Mouse (Mus musculus) testis, adult 2 months (tissue): ENCODE measurements around the gene Taar5. TPM values are rescaled to one million over a fixed set of nuclear protein-coding genes. Genes with fewer than 3 reads are reported as not detected.

Experiments used
- H3K27ac ChIP-seq: fragments of 200-500 bp; 2 replicates; pipeline ENCODE4 v1.5.1; 2012; ENCODE audit warnings: low read depth, low read length; ENCODE audit not compliant: control insufficient read depth, insufficient read depth
- H3K27me3 ChIP-seq: fragments of 200-500 bp; 2 replicates; pipeline ENCODE4 v1.6.1; 2012; ENCODE audit warnings: mild to moderate bottlenecking, low read length, moderate library complexity; ENCODE audit not compliant: control insufficient read depth, insufficient read depth
- H3K36me3 ChIP-seq: fragments of 200-500 bp; 2 replicates; pipeline ENCODE4 v1.6.1; 2012; ENCODE audit warnings: mild to moderate bottlenecking, low read length; ENCODE audit not compliant: control insufficient read depth, insufficient read depth
- H3K4me1 ChIP-seq: fragments of 200-500 bp; 2 replicates; pipeline ENCODE4 v1.6.1; 2012; ENCODE audit warnings: low read length; ENCODE audit not compliant: control insufficient read depth, insufficient read depth
- H3K4me3 ChIP-seq: fragments of 200-500 bp; 2 replicates; pipeline ENCODE4 v1.5.1; 2012; ENCODE audit warnings: low read depth, mild to moderate bottlenecking, low read length, moderate library complexity, mixed read lengths; ENCODE audit not compliant: control insufficient read depth
- CTCF ChIP-seq: fragments of 200-500 bp; IDR thresholded peaks from 2 replicates; pipeline ENCODE4 v1.5.1; 2012; ENCODE audit warnings: low read depth, mild to moderate bottlenecking, inconsistent platforms, low read length, moderate library complexity; ENCODE audit not compliant: control insufficient read depth, insufficient read depth, insufficient replicate concordance
- POLR2A ChIP-seq: fragments of 200-500 bp; IDR thresholded peaks from 2 replicates; pipeline ENCODE4 v1.6.1; 2012; ENCODE audit warnings: low read depth, mild to moderate bottlenecking, inconsistent platforms, low read length, moderate library complexity; ENCODE audit not compliant: control insufficient read depth
- polyA plus RNA-seq: library from polyadenylated mRNA; depleted of rRNA; stranded (reverse); fragments of >200 nt; gene quantifications from 2 replicates; pipeline ENCODE4 v1.2.3, GENCODE M21; 2012; rRNA removed

Gene Taar5
- polyA plus RNA-seq: not detected in 2 replicates

GRCm38 (mm10) chr10:23970656-23971165 is at the start of gene Taar5:
Gene Taar5, plus strand, starts transcription at chr10:23970706.
- H3K4me1 ChIP-seq: no peaks in the 10 kb centered on the region
- TF ChIP-seq POLR2A: no peak
- no peaks in the 10 kb centered on the region for H3K27me3 ChIP-seq

GRCm38 (mm10) chr10:23922468-23922867 is 48.0 kb upstream of the Taar5 start:
- Histone ChIP-seq H3K4me1 (no peaks in the 10 kb centered on the region), H3K4me3 (no peak overlapping the region), H3K27me3 (no peaks in the 10 kb centered on the region), H3K36me3 (no peaks in the 10 kb centered on the region), H3K27ac (no peak overlapping the region)
- no peak for TF ChIP-seq POLR2A
- no peak for TF ChIP-seq CTCF

More at GRCm38 (mm10) chr10:23970656-23971165, at the start of gene Taar5:
- Histone ChIP-seq H3K27ac (no peak within 1 kb of the TSS), H3K36me3 (no peaks in the 10 kb centered on the region), H3K4me3 (no peak within 1 kb of the TSS)

- Histone ChIP-seq H3K27me3 (no peaks in the 10 kb centered on the region), H3K4me3 (no peak overlapping the region), H3K36me3 (no peaks in the 10 kb centered on the region), H3K4me1 (no peaks in the 10 kb centered on the region), H3K27ac (no peak overlapping the region)
- TF ChIP-seq POLR2A: no peak
- TF ChIP-seq CTCF: no peak
Measured at GRCm38 (mm10) chr10:23923941-23924340, 46.6 kb upstream of the Taar5 start.

GRCm38 (mm10) chr10:23937613-23938012 is 32.9 kb upstream of the Taar5 start:
- no peaks in the 10 kb centered on the region for H3K27me3 ChIP-seq
- H3K36me3 ChIP-seq: no peaks in the 10 kb centered on the region
- no peak for TF ChIP-seq CTCF
- no peak for TF ChIP-seq POLR2A
- H3K4me3 ChIP-seq: no peak overlapping the region
- peaks cover 3% of the 10 kb centered on the region; the same call in 1 of the 2 replicates for H3K4me1 ChIP-seq
- no peak overlapping the region for H3K27ac ChIP-seq

GRCm38 (mm10) chr10:23938312-23938711 is 32.2 kb upstream of the Taar5 start, which contains the start of gene Taar2:
Gene Taar2, plus strand, starts transcription at chr10:23938572.
- Histone ChIP-seq H3K4me3 (no peak within 1 kb of the TSS), H3K4me1 (peaks cover 3% of the 10 kb centered on the region; the same call in 1 of the 2 replicates), H3K36me3 (no peaks in the 10 kb centered on the region), H3K27me3 (no peaks in the 10 kb centered on the region), H3K27ac (no peak within 1 kb of the TSS)
- no peak for TF ChIP-seq CTCF
- TF ChIP-seq POLR2A: no peak

- TF ChIP-seq POLR2A (no peak), CTCF (peak; percentile 68; the same call in 1 of the 2 replicates)
- H3K27ac ChIP-seq: no peak overlapping the region
- H3K4me3 ChIP-seq: no peak overlapping the region
- no peaks in the 10 kb centered on the region for H3K27me3 ChIP-seq
- no peaks in the 10 kb centered on the region for H3K36me3 ChIP-seq
- H3K4me1 ChIP-seq: peaks cover 3% of the 10 kb centered on the region; the same call in 1 of the 2 replicates
Measured at GRCm38 (mm10) chr10:23942465-23942864, 28.0 kb upstream of the Taar5 start.

GRCm38 (mm10) chr10:23948026-23948425 is 22.5 kb upstream of the Taar5 start:
- no peak overlapping the region for H3K27ac ChIP-seq
- H3K4me3 ChIP-seq: no peak overlapping the region
- TF ChIP-seq CTCF: no peak
- TF ChIP-seq POLR2A: no peak
- no peaks in the 10 kb centered on the region for H3K27me3 ChIP-seq
- H3K36me3 ChIP-seq: no peaks in the 10 kb centered on the region
- H3K4me1 ChIP-seq: no peaks in the 10 kb centered on the region

- Histone ChIP-seq H3K36me3 (no peaks in the 10 kb centered on the region), H3K27me3 (no peaks in the 10 kb centered on the region), H3K4me1 (no peaks in the 10 kb centered on the region), H3K27ac (no peak within 1 kb of the TSS), H3K4me3 (no peak within 1 kb of the TSS)
- TF ChIP-seq CTCF: no peak
Measured at GRCm38 (mm10) chr10:23949508-23950005, 20.9 kb upstream of the Taar5 start, which contains the start of gene Taar3. Gene Taar3, plus strand, starts transcription at chr10:23949558.
